Mouse (Mus musculus): ENCODE results near the gene Dpy30. TPM values are rescaled to one million over a fixed set of nuclear protein-coding genes. Genes with fewer than 3 reads are reported as not detected.
"Not testable (repeated sequence)": the region's sequence is repeated elsewhere in the genome, so short reads cannot be mapped to it uniquely, and the experiment has no call there.

Gene Dpy30
- polyA plus RNA-seq (2015; fragmentation: Nextera tagmentation; extraction: Ambion mirVana), result 219 and 227 TPM in 2 replicates

DNA sequence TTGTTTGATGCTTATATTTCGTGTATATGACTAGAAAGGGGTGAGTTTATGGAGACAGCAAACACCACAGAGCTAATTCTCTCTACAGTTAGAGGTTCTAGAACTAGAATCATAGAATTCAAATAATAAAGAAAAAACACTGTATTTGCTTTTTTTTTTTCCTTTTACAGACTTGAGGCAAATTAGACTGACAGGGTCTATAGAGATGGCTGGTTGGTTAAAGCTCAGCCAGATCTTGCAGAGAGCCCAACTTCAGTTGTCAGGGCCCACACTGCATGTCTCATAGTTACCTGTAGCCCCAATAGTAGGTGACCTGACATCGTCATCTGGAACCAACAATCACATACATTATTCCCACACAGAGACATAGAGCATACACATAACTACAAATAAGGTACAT is at the start of gene Dpy30:
Gene Dpy30 (minus strand): TSS at position 101 of the 400 bp plus-strand sequence.
- H3K4me3 ChIP-seq, result no peak within 1 kb of the TSS
- no peak within 1 kb of the TSS for H3K9ac ChIP-seq
- no peaks in the 10 kb centered on the region for H3K27me3 ChIP-seq
- no peaks in the 10 kb centered on the region for H3K9me3 ChIP-seq
- 73% methylated on average over 2 of the region's 2 CpGs for WGBS
- no peak for ATAC-seq (ENCODE audit: borderline replicate concordance, extremely low read depth, low FRiP score, low TSS enrichment)
- no peaks in the 10 kb centered on the region for H3K36me3 ChIP-seq
- H3K4me2 ChIP-seq, result no peak within 1 kb of the TSS
- no peak within 1 kb of the TSS for H3K27ac ChIP-seq
- no peaks in the 10 kb centered on the region for H3K4me1 ChIP-seq

DNA sequence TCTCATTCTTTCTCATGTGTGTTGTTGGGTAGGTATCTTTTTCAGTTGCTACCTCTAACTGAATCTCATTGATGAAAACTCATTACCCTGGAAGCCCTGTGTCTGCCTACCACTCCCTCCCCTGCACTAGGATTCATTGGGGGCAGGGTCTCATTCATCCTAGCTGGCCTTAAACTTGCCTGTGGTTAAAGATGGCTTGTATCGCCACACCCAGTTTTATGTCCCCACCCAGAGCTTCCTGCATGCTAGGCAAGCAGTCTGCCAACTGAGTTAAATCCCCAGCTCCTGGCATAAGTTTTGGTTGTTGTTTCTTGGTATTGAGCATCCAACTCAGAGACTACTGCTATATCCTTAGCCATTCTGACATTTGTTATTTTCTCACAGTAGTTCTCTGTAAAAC is 39.8 kb upstream of the Dpy30 start:
- Histone ChIP-seq H3K4me3 (no peak overlapping the region), H3K9me3 (no peaks in the 10 kb centered on the region), H3K4me2 (no peak overlapping the region), H3K9ac (no peak overlapping the region), H3K36me3 (peaks cover 33% of the 10 kb centered on the region), H3K27ac (no peak overlapping the region), H3K27me3 (no peaks in the 10 kb centered on the region), H3K4me1 (no peaks in the 10 kb centered on the region)
- 100% methylated on average over 1 of the region's 1 CpGs for WGBS
- no peak for ATAC-seq (ENCODE audit: borderline replicate concordance, extremely low read depth, low FRiP score, low TSS enrichment)

DNA sequence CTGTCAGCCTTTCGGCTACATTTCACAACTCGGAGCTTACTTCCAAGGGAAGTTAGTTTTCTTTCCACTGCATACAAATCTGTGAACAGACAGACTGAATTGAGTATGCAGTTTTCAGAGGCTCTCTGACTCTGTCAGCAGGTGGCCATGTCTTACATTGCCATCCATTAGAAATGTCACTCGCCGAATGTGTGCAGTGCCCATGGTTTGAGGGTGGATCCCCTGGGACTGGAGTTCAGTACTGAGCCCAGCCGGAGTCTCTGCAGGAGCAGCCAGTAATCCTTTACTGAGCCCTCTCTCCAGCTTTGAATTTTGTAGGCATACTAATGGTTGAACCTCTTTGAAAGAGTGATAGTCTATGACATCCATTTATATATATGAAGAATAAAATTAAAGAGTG is 17.4 kb upstream of the Dpy30 start:
- Histone ChIP-seq H3K9me3 (no peaks in the 10 kb centered on the region), H3K27ac (no peak overlapping the region), H3K4me3 (peak overlapping the region; percentile 75; the same call in 1 of the 2 replicates), H3K36me3 (no peaks in the 10 kb centered on the region), H3K4me1 (peaks cover 32% of the 10 kb centered on the region), H3K4me2 (no peak overlapping the region; the same call in 1 of the 2 replicates), H3K27me3 (no peaks in the 10 kb centered on the region), H3K9ac (no peak overlapping the region)
- 67% methylated on average over 5 of the region's 5 CpGs for WGBS
- no peak for ATAC-seq (ENCODE audit: borderline replicate concordance, extremely low read depth, low FRiP score, low TSS enrichment)

DNA sequence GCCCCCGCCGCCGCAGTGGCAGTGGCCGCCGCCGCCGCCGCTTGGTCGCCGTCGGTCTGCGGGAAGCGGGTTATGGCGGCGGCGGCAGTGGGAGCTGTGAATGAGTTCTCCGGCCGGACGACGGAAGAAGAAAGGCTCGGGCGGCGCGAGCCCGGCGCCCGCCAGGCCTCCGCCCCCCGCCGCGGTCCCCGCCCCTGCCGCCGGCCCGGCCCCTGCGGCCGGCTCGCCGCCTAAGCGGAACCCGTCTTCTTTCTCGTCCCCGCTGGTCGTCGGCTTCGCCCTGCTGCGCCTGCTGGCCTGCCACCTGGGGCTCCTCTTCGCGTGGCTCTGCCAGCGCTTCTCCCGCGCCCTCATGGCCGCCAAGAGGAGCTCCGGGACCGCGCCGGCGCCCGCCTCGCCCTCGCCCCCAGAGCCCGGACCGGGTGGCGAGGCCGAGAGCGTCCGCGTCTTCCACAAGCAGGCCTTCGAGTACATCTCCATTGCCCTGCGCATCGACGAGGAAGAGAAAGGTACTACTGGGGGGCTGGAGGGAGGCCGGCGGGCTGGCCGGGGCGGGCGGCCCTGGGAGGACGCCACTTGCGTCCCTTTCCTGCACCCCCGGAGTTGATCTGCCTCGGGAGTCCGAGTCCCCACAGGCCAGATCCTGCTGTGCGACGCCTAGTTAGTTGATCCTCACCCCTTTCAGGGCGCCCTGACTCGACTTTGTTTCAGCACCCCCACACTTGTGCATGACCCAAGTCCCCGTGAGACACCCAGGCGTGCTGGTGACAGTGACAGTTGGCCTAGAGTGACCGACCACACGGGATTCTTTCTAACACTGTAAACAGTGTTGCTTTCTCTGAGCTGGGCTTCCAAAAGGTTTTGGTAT is 15.4 kb upstream of the Dpy30 start, which contains the start of gene Spast:
Gene Spast (plus strand): TSS at position 51 of the 868 bp plus-strand sequence.
- no peaks in the 10 kb centered on the region for H3K9me3 ChIP-seq
- peak within 1 kb of the TSS; percentile 72 for H3K4me2 ChIP-seq
- peak within 1 kb of the TSS; percentile 75 for H3K4me3 ChIP-seq
- H3K4me1 ChIP-seq, result peaks cover 32% of the 10 kb centered on the region
- WGBS, result under 1% methylated on average over 68 of the region's 90 CpGs
- peak within 1 kb of the TSS; percentile 76 for H3K9ac ChIP-seq
- ATAC-seq (ENCODE audit: borderline replicate concordance, extremely low read depth, low FRiP score, low TSS enrichment), result peak; percentile 89
- no peaks in the 10 kb centered on the region for H3K27me3 ChIP-seq
- H3K27ac ChIP-seq, result peak within 1 kb of the TSS; percentile 98
- no peaks in the 10 kb centered on the region for H3K36me3 ChIP-seq

- H3K9ac ChIP-seq, result peak overlapping the region; percentile 76
- peak overlapping the region; percentile 72 for H3K4me2 ChIP-seq
- WGBS, result under 1% methylated on average over 41 of the region's 50 CpGs
- ATAC-seq (ENCODE audit: borderline replicate concordance, extremely low read depth, low FRiP score, low TSS enrichment), result peak; percentile 95
- H3K4me1 ChIP-seq, result peaks cover 32% of the 10 kb centered on the region
- H3K4me3 ChIP-seq, result peak overlapping the region; percentile 75
- H3K36me3 ChIP-seq, result no peaks in the 10 kb centered on the region
- H3K27ac ChIP-seq, result peak overlapping the region; percentile 98
- H3K27me3 ChIP-seq, result no peaks in the 10 kb centered on the region
- H3K9me3 ChIP-seq, result no peaks in the 10 kb centered on the region
These were observed 14.6 kb upstream of the Dpy30 start for GRCm38 (mm10) chr17:74338225-74338931.

- no peak overlapping the region for H3K4me3 ChIP-seq
- 74% methylated on average over 9 of the region's 9 CpGs for WGBS
- H3K9ac ChIP-seq, result no peak overlapping the region
- no peaks in the 10 kb centered on the region for H3K36me3 ChIP-seq
- no peak overlapping the region for H3K4me2 ChIP-seq
- H3K27ac ChIP-seq, result no peak overlapping the region
- no peaks in the 10 kb centered on the region for H3K27me3 ChIP-seq
- H3K4me1 ChIP-seq, result no peaks in the 10 kb centered on the region
- H3K9me3 ChIP-seq, result no peaks in the 10 kb centered on the region
- no peak for ATAC-seq (ENCODE audit: borderline replicate concordance, extremely low read depth, low FRiP score, low TSS enrichment)
These were observed 7.4 kb upstream of the Dpy30 start for GRCm38 (mm10) chr17:74331049-74331676.

- WGBS, result 41% methylated on average over 2 of the region's 2 CpGs
- H3K4me2 ChIP-seq, result not testable (repeated sequence)
These were observed 4.4 kb upstream of the Dpy30 start for GRCm38 (mm10) chr17:74328146-74328545.

DNA sequence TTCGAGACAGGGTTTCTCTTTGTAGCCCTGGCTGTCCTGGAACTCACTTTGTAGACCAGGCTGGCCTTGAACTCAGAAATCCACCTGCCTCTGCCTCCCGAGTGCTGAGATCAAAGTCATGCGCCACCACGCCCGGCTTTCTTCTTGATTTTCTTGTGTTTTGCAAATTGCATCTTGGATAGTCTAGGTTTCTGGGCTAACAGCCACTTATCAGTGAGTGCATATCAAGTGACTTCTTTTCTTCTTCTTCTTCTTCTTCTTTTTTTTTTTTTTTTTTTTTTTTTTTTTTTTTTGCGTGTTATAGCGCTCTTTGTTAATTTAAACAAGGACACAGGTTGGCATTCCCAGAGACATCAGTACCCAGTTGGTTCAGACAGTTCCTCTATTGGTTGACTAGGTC is 3.5 kb upstream of the Dpy30 start:
- H3K9me3 ChIP-seq; ATAC-seq (ENCODE audit: borderline replicate concordance, extremely low read depth, low FRiP score, low TSS enrichment); H3K4me1 ChIP-seq; H3K9ac ChIP-seq; H3K4me3 ChIP-seq; H3K27me3 ChIP-seq; H3K4me2 ChIP-seq; H3K27ac ChIP-seq; H3K36me3 ChIP-seq: not testable (repeated sequence)
- WGBS, result 89% methylated on average over 7 of the region's 7 CpGs

More at GRCm38 (mm10) chr17:74328146-74328545, 4.4 kb upstream of the Dpy30 start:
- H3K4me3 ChIP-seq; ATAC-seq (ENCODE audit: borderline replicate concordance, extremely low read depth, low FRiP score, low TSS enrichment); H3K27ac ChIP-seq; H3K4me1 ChIP-seq; H3K9me3 ChIP-seq; H3K36me3 ChIP-seq; H3K9ac ChIP-seq; H3K27me3 ChIP-seq: not testable (repeated sequence)

GRCm38 (mm10) chr17:74322400-74323054 is 1.2 kb downstream of the Dpy30 start:
- H3K9me3 ChIP-seq, result no peaks in the 10 kb centered on the region
- H3K4me2 ChIP-seq, result no peak overlapping the region
- no peak overlapping the region for H3K9ac ChIP-seq
- no peaks in the 10 kb centered on the region for H3K27me3 ChIP-seq
- ATAC-seq (ENCODE audit: borderline replicate concordance, extremely low read depth, low FRiP score, low TSS enrichment), result 0 out of 2 replicates have a peak, but pooled peaks have one; percentile 39
- H3K27ac ChIP-seq, result no peak overlapping the region
- 43% methylated on average over 5 of the region's 5 CpGs for WGBS
- H3K4me3 ChIP-seq, result no peak overlapping the region
- no peaks in the 10 kb centered on the region for H3K4me1 ChIP-seq
- H3K36me3 ChIP-seq, result no peaks in the 10 kb centered on the region

DNA sequence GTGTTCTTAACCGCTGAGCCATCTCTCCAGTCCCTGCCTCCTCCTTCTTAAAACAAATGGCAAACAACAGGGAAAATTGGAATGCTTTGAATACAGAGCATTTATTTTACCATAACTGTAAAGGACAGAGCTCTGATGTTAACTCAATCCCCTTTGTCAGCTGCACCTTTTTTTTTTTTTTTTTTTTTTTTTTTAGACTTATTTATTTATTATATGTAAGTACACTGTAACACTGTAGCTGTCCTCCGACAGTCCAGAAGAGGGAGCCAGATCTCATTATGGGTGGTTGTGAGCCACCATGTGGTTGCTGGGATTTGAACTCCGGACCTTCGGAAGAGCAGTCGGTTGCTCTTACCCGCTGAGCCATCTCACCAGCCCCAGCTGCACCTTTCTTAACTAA is 5.0 kb downstream of the Dpy30 start:
- Histone ChIP-seq H3K27ac (no peak overlapping the region), H3K36me3 (no peaks in the 10 kb centered on the region), H3K9ac (no peak overlapping the region), H3K9me3 (no peaks in the 10 kb centered on the region), H3K27me3 (no peaks in the 10 kb centered on the region), H3K4me1 (peaks cover 10% of the 10 kb centered on the region), H3K4me2 (no peak overlapping the region), H3K4me3 (no peak overlapping the region)
- no peak for ATAC-seq (ENCODE audit: borderline replicate concordance, extremely low read depth, low FRiP score, low TSS enrichment)
- 88% methylated on average over 6 of the region's 6 CpGs for WGBS

DNA sequence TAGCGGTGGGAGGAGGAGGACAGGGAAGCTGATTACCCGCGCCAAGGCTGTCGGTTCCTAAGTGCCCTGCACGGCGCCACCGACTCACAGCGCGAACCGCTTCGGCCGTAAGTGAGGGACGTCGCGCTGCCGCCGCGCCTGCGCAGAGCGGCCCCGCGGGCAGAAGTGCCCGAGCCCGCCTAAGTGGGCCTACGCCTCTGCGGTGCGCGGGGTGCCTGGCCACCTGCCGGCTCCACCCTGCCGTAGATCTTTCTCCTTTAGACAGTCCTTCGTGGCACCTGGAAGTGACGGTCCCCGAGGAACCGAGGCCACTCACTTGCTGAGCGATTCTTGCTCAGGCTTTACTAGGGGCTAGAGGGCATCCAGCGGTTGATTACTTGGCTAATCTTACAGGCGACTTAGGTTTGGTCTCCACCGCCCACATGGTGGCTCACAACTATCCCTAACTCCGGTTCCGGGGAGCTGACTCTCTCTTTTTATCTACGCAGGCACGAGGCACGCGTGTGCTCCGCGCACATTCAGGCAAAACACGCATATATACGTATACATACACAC is 7.4 kb downstream of the Dpy30 start:
- Histone ChIP-seq H3K4me1 (peaks cover 10% of the 10 kb centered on the region), H3K4me3 (peak overlapping the region; percentile 75), H3K9ac (peak overlapping the region; percentile 82), H3K36me3 (peaks cover 6% of the 10 kb centered on the region; the same call in 1 of the 2 replicates), H3K9me3 (no peaks in the 10 kb centered on the region), H3K27ac (peak overlapping the region; percentile 92), H3K4me2 (peak overlapping the region; percentile 64), H3K27me3 (no peaks in the 10 kb centered on the region)
- under 1% methylated on average over 48 of the region's 48 CpGs for WGBS
- peak; percentile 97 for ATAC-seq (ENCODE audit: borderline replicate concordance, extremely low read depth, low FRiP score, low TSS enrichment)
